Mouse (Mus musculus) heart, postnatal 0 days (tissue): Measurements from ENCODE around the gene Arhgap11a. TPM values are rescaled to one million over a fixed set of nuclear protein-coding genes. Genes with fewer than 3 reads are reported as not detected.

Experiments used
- ATAC-seq: fragments of 200-750 bp; cut with Nextera tagmentation; 2 replicates; pipeline ENCODE4 v1.8.0; 2017; ENCODE audit warnings: low read depth, moderate number of reproducible peaks, moderate library complexity; ENCODE audit not compliant: insufficient read depth
- DNase-seq: peaks from one replicate; pipeline ENCODE4 v3.0.0-alpha.2; 2016; ENCODE audit warnings: low spot score
- H3K27ac ChIP-seq: fragments of 300-500 bp; sonication (generic); 2 replicates; pipeline ENCODE4 v1.5.1; 2014; ENCODE audit warnings: low read depth, mild to moderate bottlenecking
- H3K27me3 ChIP-seq: fragments of 300-500 bp; sonication (generic); 2 replicates; pipeline ENCODE4 v1.6.1; 2014; ENCODE audit warnings: low read length, mixed read lengths; ENCODE audit not compliant: control insufficient read depth, insufficient read depth
- H3K36me3 ChIP-seq: fragments of 300-500 bp; sonication (generic); replicated peaks from 2 replicates; pipeline ENCODE4 v1.6.1; 2014; ENCODE audit warnings: low read length, mixed read lengths; ENCODE audit not compliant: control insufficient read depth, insufficient read depth
- H3K4me1 ChIP-seq: fragments of 300-500 bp; sonication (generic); 2 replicates; pipeline ENCODE4 v1.6.1; 2014; ENCODE audit warnings: antibody characterized with exemption; ENCODE audit not compliant: control insufficient read depth, insufficient read depth
- H3K4me2 ChIP-seq: fragments of 300-500 bp; sonication (generic); 2 replicates; pipeline ENCODE4 v1.6.1; 2014; ENCODE audit warnings: low read depth, mild to moderate bottlenecking, low read length, moderate library complexity
- H3K4me3 ChIP-seq: fragments of 300-500 bp; sonication (generic); 2 replicates; pipeline ENCODE4 v1.5.1; 2014; ENCODE audit warnings: low read depth, low read length
- H3K9ac ChIP-seq: fragments of 300-500 bp; sonication (generic); replicated peaks from 2 replicates; pipeline ENCODE4 v1.6.1; 2014; ENCODE audit warnings: low read depth, low read length, mixed read lengths
- H3K9me3 ChIP-seq: fragments of 300-500 bp; sonication (generic); replicated peaks from 2 replicates; pipeline ENCODE4 v1.6.1; 2016; ENCODE audit warnings: low read length; ENCODE audit not compliant: control insufficient read depth
- CTCF ChIP-seq: IDR thresholded peaks from 2 replicates; pipeline ENCODE4 v1.5.1; 2016; ENCODE audit warnings: antibody characterized with exemption, control low read depth, low read depth
- EP300 ChIP-seq: IDR thresholded peaks from 2 replicates; pipeline ENCODE4 v1.6.1; 2016; ENCODE audit warnings: antibody characterized with exemption, low read depth
- WGBS: fragments of 180-500 bp; shearing (Covaris S2); extraction: QIAGEN DNeasy Blood & Tissue Kit; methylation state at CpG from one replicate; pipeline ENCODE4 v1.1.7; 2014; 5-methylcytosine and 5-hydroxymethylcytosine counted together
- polyA plus RNA-seq: library from polyadenylated mRNA; unstranded; fragments of >200 nt; fragmentation: Nextera tagmentation; extraction: Ambion mirVana; gene quantifications from 2 replicates; pipeline ENCODE4 v1.2.1, GENCODE M21; 2015
- total RNA-seq: library from RNA; depleted of rRNA; stranded (reverse); fragments of >200 nt; gene quantifications from 2 replicates; pipeline ENCODE4 v1.2.3, GENCODE M21; 2014; ENCODE audit warnings: low replicate concordance

Gene Arhgap11a
- total and polyA plus RNA-seq, 2 experiments from 2014 or later = 3.3 to 7.9 TPM

DNA sequence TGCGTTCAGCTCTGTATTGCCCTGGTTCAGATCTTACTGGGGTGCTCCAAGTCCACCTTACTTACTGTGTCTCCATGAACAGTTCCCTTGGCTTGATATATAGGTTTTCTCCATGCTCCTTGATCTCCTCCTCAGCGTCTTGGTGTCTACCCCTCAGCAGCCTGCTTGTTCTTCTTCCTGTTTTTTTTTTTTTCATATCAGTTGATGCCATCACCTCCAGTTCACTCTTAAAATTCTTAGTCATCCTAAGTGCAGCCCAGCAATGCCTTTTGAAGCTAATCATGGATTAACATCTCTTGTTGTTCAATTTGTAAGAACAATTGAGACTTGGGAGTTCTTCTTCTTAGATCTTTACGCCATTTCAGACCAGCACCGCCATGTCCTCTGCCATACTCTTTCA lies 19.9 kb upstream of the Arhgap11a start:
- ATAC-seq = no peak
- Histone ChIP-seq H3K9me3 (no peaks in the 10 kb centered on the region), H3K4me2 (no peak overlapping the region), H3K9ac (no peak overlapping the region), H3K27me3 (no peaks in the 10 kb centered on the region), H3K4me1 (no peaks in the 10 kb centered on the region), H3K27ac (no peak overlapping the region), H3K4me3 (no peak overlapping the region), H3K36me3 (no peaks in the 10 kb centered on the region)
- TF ChIP-seq CTCF (no peak), EP300 (no peak)
- 83% methylated on average over 4 of the region's 4 CpGs for WGBS
- no peak for DNase-seq

DNA sequence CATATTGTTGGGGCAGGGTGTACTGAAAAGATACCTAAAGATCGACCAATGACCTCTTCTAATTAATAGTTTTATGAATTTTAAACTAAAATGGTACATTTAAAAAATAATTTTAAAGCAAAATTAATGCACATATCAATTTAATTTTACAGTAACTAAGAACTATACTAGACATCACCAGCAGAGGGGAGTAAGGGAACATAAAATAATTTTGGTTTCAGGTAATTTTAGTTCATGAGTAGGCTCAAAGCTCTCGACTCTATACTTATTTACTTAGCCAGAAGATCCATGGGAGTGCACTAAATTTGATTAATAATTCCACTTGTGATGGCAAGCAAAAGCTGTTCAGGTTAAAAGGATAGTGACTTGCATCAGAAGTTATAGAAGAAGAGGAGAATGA lies 17.7 kb upstream of the Arhgap11a start:
- H3K4me3 ChIP-seq = no peak overlapping the region
- TF ChIP-seq CTCF (peak; percentile 39), EP300 (no peak)
- no peaks in the 10 kb centered on the region for H3K4me1 ChIP-seq
- H3K9ac ChIP-seq = no peak overlapping the region
- no peak overlapping the region for H3K4me2 ChIP-seq
- DNase-seq (peak; percentile 55), ATAC-seq (no peak)
- no peaks in the 10 kb centered on the region for H3K36me3 ChIP-seq
- no peak overlapping the region for H3K27ac ChIP-seq
- WGBS = 9% methylated on average over 2 of the region's 2 CpGs
- H3K27me3 ChIP-seq = no peaks in the 10 kb centered on the region
- no peaks in the 10 kb centered on the region for H3K9me3 ChIP-seq

GRCm38 (mm10) chr2:113849141-113849540 lies 680 bp upstream of the Arhgap11a start:
- peak overlapping the region; percentile 59 for H3K9ac ChIP-seq
- no peaks in the 10 kb centered on the region for H3K27me3 ChIP-seq
- TF ChIP-seq CTCF (no peak), EP300 (no peak)
- peak; percentile 69 for DNase-seq
- H3K4me2 ChIP-seq = peak overlapping the region; percentile 75
- 4% methylated on average over 3 of the region's 3 CpGs for whole genome bisulfite sequencing
- peaks cover 8% of the 10 kb centered on the region for H3K36me3 ChIP-seq
- H3K27ac ChIP-seq = peak overlapping the region; percentile 84
- ATAC-seq = peak; percentile 37; the same call in 1 of the 2 replicates
- H3K4me1 ChIP-seq = peaks cover 10% of the 10 kb centered on the region
- peak overlapping the region; percentile 75 for H3K4me3 ChIP-seq
- H3K9me3 ChIP-seq = no peaks in the 10 kb centered on the region

DNA sequence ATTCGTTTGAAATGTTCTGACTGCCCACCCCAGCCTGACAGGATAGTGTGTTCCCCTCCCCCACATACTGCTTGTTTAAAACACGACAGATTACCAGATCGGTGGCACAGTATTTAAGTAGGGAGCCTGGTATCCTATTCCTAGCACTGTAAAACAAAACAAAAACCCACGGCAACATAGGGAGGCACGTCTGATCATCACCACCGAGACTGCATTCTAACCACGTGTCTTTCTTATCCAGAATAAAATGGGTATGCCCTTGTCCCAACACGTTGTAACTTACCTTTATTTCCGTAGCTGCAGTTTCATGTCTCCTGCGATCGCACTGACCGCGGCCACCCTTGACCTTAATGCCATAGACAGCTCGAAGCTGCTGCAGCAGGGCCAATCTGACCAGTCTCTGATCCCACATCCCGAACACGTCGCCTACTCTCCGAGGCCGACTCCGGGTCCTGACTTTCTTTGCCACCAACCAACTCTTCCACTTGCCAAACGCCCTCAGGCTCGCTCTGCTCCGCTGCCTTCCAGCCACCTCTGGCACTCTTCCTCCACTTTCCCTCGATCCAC lies 700 bp downstream of the Arhgap11a start:
- ATAC-seq (no peak), DNase-seq (no peak)
- peak overlapping the region; percentile 84 for H3K27ac ChIP-seq
- peaks cover 19% of the 10 kb centered on the region for H3K36me3 ChIP-seq
- no peak for TF ChIP-seq EP300
- peak overlapping the region; percentile 75 for H3K4me2 ChIP-seq
- no peaks in the 10 kb centered on the region for H3K27me3 ChIP-seq
- H3K4me3 ChIP-seq = peak overlapping the region; percentile 75
- WGBS = under 1% methylated on average over 24 of the region's 24 CpGs
- peak overlapping the region; percentile 59 for H3K9ac ChIP-seq
- H3K9me3 ChIP-seq = no peaks in the 10 kb centered on the region
- H3K4me1 ChIP-seq = peaks cover 10% of the 10 kb centered on the region

DNA sequence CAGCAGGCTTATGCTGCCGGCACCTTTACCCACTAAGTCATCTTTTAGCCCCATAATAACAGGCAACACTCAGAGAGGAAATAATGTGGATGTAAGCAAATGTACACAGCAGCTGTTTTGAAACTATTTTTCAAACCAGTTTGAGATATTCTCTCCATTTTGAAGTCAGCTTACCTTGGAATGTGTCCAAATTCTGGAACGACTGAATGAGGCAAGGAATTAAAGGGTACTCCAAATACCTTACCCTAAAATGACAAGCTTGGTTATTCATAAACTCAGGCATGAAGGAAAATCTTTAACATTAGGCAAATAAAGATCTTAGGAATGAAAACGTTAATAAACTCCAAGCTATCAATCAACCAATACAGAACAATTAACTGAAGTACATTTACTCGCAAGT lies 3.4 kb downstream of the Arhgap11a start:
- no peak overlapping the region for H3K27ac ChIP-seq
- no peak overlapping the region for H3K4me2 ChIP-seq
- 72% methylated on average over 4 of the region's 4 CpGs for WGBS
- ATAC-seq = no peak
- TF ChIP-seq EP300 (no peak), CTCF (no peak)
- no peaks in the 10 kb centered on the region for H3K9me3 ChIP-seq
- no peaks in the 10 kb centered on the region for H3K27me3 ChIP-seq
- no peak for DNase-seq
- no peak overlapping the region for H3K4me3 ChIP-seq
- H3K4me1 ChIP-seq = peaks cover 10% of the 10 kb centered on the region
- peaks cover 35% of the 10 kb centered on the region for H3K36me3 ChIP-seq
- no peak overlapping the region for H3K9ac ChIP-seq
